In the genomic region with DNA sequence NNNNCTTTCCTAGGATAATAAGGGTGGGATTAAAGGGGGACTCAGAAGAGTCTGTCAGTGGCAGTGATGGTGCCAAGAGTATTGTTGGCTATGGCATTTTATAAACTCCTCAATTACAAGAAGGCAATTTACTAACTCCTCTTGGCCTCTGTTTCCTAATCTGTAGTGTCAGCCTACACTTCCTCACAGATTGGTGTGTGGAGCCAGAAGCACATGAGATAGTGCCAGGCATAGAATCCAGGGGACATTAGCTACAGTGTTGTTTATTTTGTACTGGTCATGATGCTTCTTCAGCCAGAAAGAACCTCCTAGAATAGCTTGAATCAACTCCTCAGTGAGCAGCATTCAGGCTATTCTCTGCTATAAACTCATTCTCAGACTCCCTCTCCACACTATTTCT, we compare ENCODE assay signal across 16 mouse cellular contexts. TPM values are rescaled to one million over a fixed set of nuclear protein-coding genes. Genes with fewer than 3 reads are reported as not detected.
DNase-seq lines count a peak whose midpoint lies in the region; ATAC-seq lines count a peak whose summit lies in the region.
"Had no signal": no experiment of that assay in that cellular context is flagged by ENCODE, and none has a peak within 500 bp of the region (broad histone marks: within the 10 kb centered on the region; RNA-seq: fewer than 3 reads in every experiment).

No protein-coding gene starts in this region.

- H3K4me3 ChIP-seq in liver, embryonic 16.5 days (ENCODE audit: low read depth, low read length): no peak overlapping the region
- no peak overlapping the region for H3K4me3 ChIP-seq in macrophage (ENCODE audit: inconsistent target)
- H3K4me3 ChIP-seq: embryonic facial prominence, embryonic 15.5 days; forebrain, embryonic 15.5 days; heart, embryonic 12.5 days; hindbrain, embryonic 15.5 days had no signal

- no peak overlapping the region for H3K9ac ChIP-seq in liver, embryonic 16.5 days (ENCODE audit: low read depth, low read length)
- H3K9ac ChIP-seq: embryonic facial prominence, embryonic 15.5 days; forebrain, embryonic 15.5 days; heart, embryonic 12.5 days; hindbrain, embryonic 15.5 days had no signal

- intact Hi-C loops in gastrocnemius, postnatal 14 days (cut with DNase I; ENCODE audit: low total_unique reads): no loop called here

- H3K9me3 ChIP-seq in liver, embryonic 16.5 days (replicated peaks; ENCODE audit: control insufficient read depth, low read length): no peaks in the 10 kb centered on the region
- H3K9me3 ChIP-seq: embryonic facial prominence, embryonic 15.5 days; forebrain, embryonic 15.5 days; heart, embryonic 12.5 days; hindbrain, embryonic 15.5 days had no signal

- H3K27me3 ChIP-seq in liver, embryonic 16.5 days (ENCODE audit: control insufficient read depth, insufficient read depth, low read depth, low read length): no peaks in the 10 kb centered on the region
- H3K27me3 ChIP-seq: embryonic facial prominence, embryonic 15.5 days; forebrain, embryonic 15.5 days; heart, embryonic 12.5 days; hindbrain, embryonic 15.5 days had no signal

- H3K27ac ChIP-seq in liver, embryonic 16.5 days (ENCODE audit: low read length): 0 out of 2 replicates have a peak overlapping the region, but pooled peaks have one; percentile 21
- H3K27ac ChIP-seq in macrophage: peak overlapping the region; percentile 86
- H3K27ac ChIP-seq: embryonic facial prominence, embryonic 15.5 days; forebrain, embryonic 15.5 days; hindbrain, embryonic 15.5 days had no signal

- H3K4me1 ChIP-seq in liver, embryonic 16.5 days (ENCODE audit: control insufficient read depth, low read depth, low read length): peaks cover 5% of the 10 kb centered on the region
- H3K4me1 ChIP-seq: embryonic facial prominence, embryonic 15.5 days; forebrain, embryonic 15.5 days; heart, embryonic 12.5 days; hindbrain, embryonic 15.5 days had no signal

- no peaks in the 10 kb centered on the region for H3K36me3 ChIP-seq in liver, embryonic 16.5 days (ENCODE audit: control insufficient read depth, insufficient read depth)
- no peaks in the 10 kb centered on the region for H3K36me3 ChIP-seq in macrophage (ENCODE audit: inconsistent target)
- H3K36me3 ChIP-seq: embryonic facial prominence, embryonic 15.5 days; forebrain, embryonic 15.5 days; heart, embryonic 12.5 days; hindbrain, embryonic 15.5 days had no signal

- H3K4me2 ChIP-seq in liver, embryonic 16.5 days (ENCODE audit: low read depth, low read length): no peak overlapping the region
- H3K4me2 ChIP-seq: embryonic facial prominence, embryonic 15.5 days; forebrain, embryonic 15.5 days; heart, embryonic 12.5 days; hindbrain, embryonic 15.5 days had no signal

- no peak for DNase-seq in liver
- peak; percentile 50 for DNase-seq in adipocyte (ENCODE audit: low spot score)
- DNase-seq in cerebellum, postnatal 10 days: no peak
- no peak for DNase-seq in gastrocnemius, postnatal 14 days
- DNase-seq: adrenal gland, postnatal 14 days; cerebellum, adult 18-20 months; cerebellum, adult 9-11 months; embryo, embryonic 11 days; gastrocnemius, postnatal 10 days; heart, postnatal 36 days had no signal

- ATAC-seq in liver, embryonic 16.5 days (ENCODE audit: low read depth): no peak
- ATAC-seq: forebrain, embryonic 15.5 days had no signal

- H3K79me2 ChIP-seq in macrophage (ENCODE audit: inconsistent target): no peaks in the 10 kb centered on the region

RNA-seq across cellular contexts. Expression of a gene that starts 9.8 kb away (rescaled TPM):
- 2.1 and 3.0 TPM in 2 replicates for polyA plus RNA-seq in liver, embryonic 16.5 days (2015; fragmentation: Nextera tagmentation; extraction: Ambion mirVana)
- 100 to 1,000 TPM; 106 to 796 (median 207) TPM for total RNA-seq in macrophage (2018; cell fraction: chromatin; rRNA removed)
- 10 to 100 TPM; 13.3 to 51.1 (median 29.1) TPM for total RNA-seq in macrophage (2018; cell fraction: cytosol; rRNA removed)
- 100 to 1,000 TPM in 16 of 26 experiments, 10 to 100 TPM in 10; 47.2 to 324 (median 121) TPM for total RNA-seq in macrophage (2018; cell fraction: nucleus; rRNA removed)
- polyA plus RNA-seq in macrophage (2018): 19.8 to 46.6 TPM (median 31.3 TPM) in 3 replicates
- total RNA-seq in gastrocnemius, postnatal 14 days (2021): 10 to 100 TPM; 24.0 to 24.5 TPM

RNA-seq across cellular contexts. Expression of a gene that starts 34.4 kb away (rescaled TPM):
- 52.8 and 59.7 TPM in 2 replicates for polyA plus RNA-seq in liver, embryonic 16.5 days (2015; fragmentation: Nextera tagmentation; extraction: Ambion mirVana)
- 10 to 100 TPM in 23 of 26 experiments, 1 to 10 TPM in 3; 4.6 to 43.7 (median 18.2) TPM for total RNA-seq in macrophage (2018; cell fraction: chromatin; rRNA removed)
- 10 to 100 TPM; 22.7 to 37.3 (median 32.0) TPM for total RNA-seq in macrophage (2018; cell fraction: cytosol; rRNA removed)
- total RNA-seq in macrophage (2018; cell fraction: nucleus; rRNA removed): 10 to 100 TPM in 23 of 26 experiments, 1 to 10 TPM in 3; 7.0 to 47.6 (median 23.3) TPM
- polyA plus RNA-seq in macrophage (2018): 27.5 to 50.0 TPM (median 40.9 TPM) in 3 replicates
- total RNA-seq in gastrocnemius, postnatal 14 days (2021): 10 to 100 TPM; 54.2 to 61.6 TPM
